Mouse (Mus musculus) layer of hippocampus, postnatal 10 days (tissue): ENCODE measurements around the gene Ccdc141. TPM values are rescaled to one million over a fixed set of nuclear protein-coding genes. Genes with fewer than 3 reads are reported as not detected.
A peak's percentile ranks its signal among the peaks of the same experiment; 100 is the strongest.

Experiments
- DNase-seq, 2 experiments: peaks; one replicate each; pipeline ENCODE4 v3.0.0; 2021; ENCODE audit warnings: low spot score in 2 of 2
- microRNA-seq, 2 experiments: library from miRNA; unstranded; fragments of <30 nt; microRNA quantifications; one replicate each; pipeline ENCODE4 v1.2.0; 2021
- total RNA-seq, 2 experiments: library from RNA; stranded (reverse); gene quantifications; 2 replicates each; pipeline ENCODE4 v1.2.3; 2021

Ccdc141 gene
- total RNA-seq, 2 experiments from 2014 or later: 29.8 to 30.3 TPM

- no peak for DNase-seq
Observed at GRCm38 (mm10) chr2:76982391-76983145, 187.9 kb downstream of the Ccdc141 start, which contains the start of gene Ttn. Gene Ttn (minus strand): TSS chr2:76982547.

- DNase-seq: no peak
Observed at GRCm38 (mm10) chr2:76981717-76982116, 188.7 kb downstream of the Ccdc141 start.

GRCm38 (mm10) chr2:76980146-76980545 lies 190.3 kb downstream of the Ccdc141 start:
- DNase-seq: no peak

GRCm38 (mm10) chr2:76977650-76978049 lies 192.8 kb downstream of the Ccdc141 start:
- no peak for DNase-seq

- no peak for DNase-seq
Observed at GRCm38 (mm10) chr2:76972051-76972450, 198.4 kb downstream of the Ccdc141 start.

- no peak for DNase-seq
Observed at GRCm38 (mm10) chr2:76971069-76971468, 199.4 kb downstream of the Ccdc141 start.

GRCm38 (mm10) chr2:76970669-76971068 lies 199.8 kb downstream of the Ccdc141 start:
- DNase-seq: no peak

- DNase-seq: no peak
Observed at GRCm38 (mm10) chr2:76970204-76970603, 200.2 kb downstream of the Ccdc141 start.

GRCm38 (mm10) chr2:76969637-76970036 lies 200.8 kb downstream of the Ccdc141 start:
- no peak for DNase-seq

- peak; percentile 78 to 79 for DNase-seq
Observed at GRCm38 (mm10) chr2:76968919-76969318, 201.5 kb downstream of the Ccdc141 start.

GRCm38 (mm10) chr2:76966582-76966981 lies 203.9 kb downstream of the Ccdc141 start:
- DNase-seq: no peak

GRCm38 (mm10) chr2:76966013-76966412 lies 204.4 kb downstream of the Ccdc141 start:
- no peak for DNase-seq

GRCm38 (mm10) chr2:76965542-76965941 lies 204.9 kb downstream of the Ccdc141 start:
- DNase-seq: no peak

- DNase-seq: no peak
Observed at GRCm38 (mm10) chr2:76962045-76962432, 208.4 kb downstream of the Ccdc141 start.

GRCm38 (mm10) chr2:76961420-76962044 lies 208.9 kb downstream of the Ccdc141 start:
- no peak for DNase-seq

Small RNA genes within 50 kb of the gene (microRNA-seq; reads per million reads assigned to microRNA genes)
- gene Gm44360: 0 reads per million in 2 experiments

Other genes with a start within 250 kb of the Ccdc141 start
- gene Ttn, start 188.1 kb downstream of the Ccdc141 start, total RNA-seq: 1 to 10 TPM; 3.4 to 6.6 TPM
- 10 to 100 TPM; 83.7 to 90.9 TPM for gene Sestd1, start 110.0 kb upstream of the Ccdc141 start, total RNA-seq